Mouse (Mus musculus): ENCODE results near the gene Asxl2.

DNA sequence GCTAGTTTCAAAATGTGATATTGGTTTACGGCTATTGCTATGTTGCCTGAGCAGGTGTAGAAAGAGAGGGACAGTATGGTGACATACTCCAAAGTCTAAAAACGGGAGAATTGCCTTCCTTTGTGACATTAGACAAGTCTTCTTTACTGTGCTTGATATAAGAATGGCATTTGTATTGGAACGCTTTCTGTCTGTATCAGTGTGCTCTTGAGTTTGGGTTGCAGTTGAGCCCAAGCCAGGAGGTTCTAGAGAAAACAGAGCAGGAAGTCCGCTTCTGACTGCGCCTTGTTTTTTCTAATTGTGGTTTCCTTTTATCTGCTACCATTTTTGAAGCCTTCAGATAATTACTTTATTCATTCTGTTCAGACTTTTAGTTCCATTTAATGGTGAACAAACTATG lies 14.7 kb downstream of the Asxl2 start:
- TF ChIP-seq CTCF (IDR thresholded peaks at IDR 0.05; ENCODE audit: control insufficient read depth, insufficient read depth, insufficient replicate concordance, low read depth, low read length) (no peak), POLR2A (IDR thresholded peaks at IDR 0.05; ENCODE audit: control insufficient read depth, low read depth, low read length) (no peak)

All from testis, adult 2 months (tissue).